30 mouse cellular contexts compared by ENCODE assay signal in the genomic region with DNA sequence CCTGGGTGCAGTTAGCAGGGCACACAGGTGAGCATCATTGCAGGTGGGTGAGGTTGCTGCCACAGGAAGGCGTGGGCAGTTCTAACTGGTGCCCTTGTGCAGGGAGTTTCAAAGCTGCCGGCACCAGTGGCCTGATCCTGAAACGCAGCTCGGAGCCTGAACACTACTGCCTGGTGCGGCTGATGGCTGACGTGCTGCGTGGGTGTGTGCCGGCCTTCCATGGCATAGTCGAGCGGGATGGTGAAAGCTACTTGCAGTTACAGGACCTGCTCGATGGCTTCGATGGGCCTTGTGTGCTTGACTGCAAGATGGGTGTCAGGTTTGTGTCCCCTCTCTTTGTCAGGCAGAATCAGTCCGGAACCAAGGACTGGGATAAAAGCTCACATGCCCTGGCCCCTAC. TPM values are rescaled to one million over a fixed set of nuclear protein-coding genes. Genes with fewer than 3 reads are reported as not detected.
"Had no signal": no experiment of that assay in that cellular context is flagged by ENCODE, and none has a peak within 500 bp of the region (broad histone marks: within the 10 kb centered on the region; RNA-seq: fewer than 3 reads in every experiment).

No protein-coding gene starts in this region.

- H3K27ac ChIP-seq: heart, adult 2 months; heart, embryonic 13.5 days; heart, embryonic 15.5 days; hindbrain, embryonic 13.5 days; hindbrain, embryonic 15.5 days; hindbrain, postnatal 0 days; kidney, embryonic 15.5 days; kidney, postnatal 0 days; limb, embryonic 13.5 days; limb, embryonic 15.5 days; liver, embryonic 12.5 days had no signal

- DNase-seq: forebrain, postnatal 0 days; gastrocnemius, postnatal 14 days; gastrocnemius, postnatal 36 days; heart, adult 2 months; heart, postnatal 14 days; heart, postnatal 36 days; kidney, adult 11 months; kidney, adult 2 months; kidney, adult 9 months; kidney, postnatal 14 days; kidney, postnatal 36 days; layer of hippocampus, postnatal 36 days; left cerebral cortex, postnatal 4 days had no signal

- H3K9me3 ChIP-seq: heart, embryonic 13.5 days; heart, embryonic 15.5 days; hindbrain, embryonic 13.5 days; hindbrain, embryonic 15.5 days; kidney, embryonic 15.5 days; limb, embryonic 13.5 days; limb, embryonic 15.5 days; liver, embryonic 12.5 days had no signal

- H3K36me3 ChIP-seq: heart, embryonic 13.5 days; heart, embryonic 15.5 days; hindbrain, embryonic 13.5 days; hindbrain, embryonic 15.5 days; kidney, embryonic 15.5 days; limb, embryonic 13.5 days; limb, embryonic 15.5 days; liver, embryonic 12.5 days had no signal

- ATAC-seq: forebrain, postnatal 0 days; hindbrain, postnatal 0 days; intestine, embryonic 16.5 days; liver, embryonic 12.5 days had no signal

- H3K4me3 ChIP-seq: heart, adult 2 months; heart, embryonic 13.5 days; heart, embryonic 15.5 days; hindbrain, embryonic 13.5 days; hindbrain, embryonic 15.5 days; kidney, embryonic 15.5 days; limb, embryonic 13.5 days; limb, embryonic 15.5 days; liver, embryonic 12.5 days had no signal

RNA-seq across cellular contexts. Expression of a gene that starts 7.1 kb away (rescaled TPM):
- total RNA-seq: gastrocnemius, adult 18-20 months; gastrocnemius, adult 8-10 months; gastrocnemius, postnatal 36 days had no signal

RNA-seq across cellular contexts. Expression of a gene that starts 11.0 kb away (rescaled TPM):
- total RNA-seq: gastrocnemius, adult 18-20 months; gastrocnemius, adult 8-10 months; gastrocnemius, postnatal 14 days; gastrocnemius, postnatal 36 days; heart, adult 2 months; heart, postnatal 14 days; heart, postnatal 36 days; hematopoietic stem cell, adult 5-6 weeks; liver, adult 2 months had no signal
- polyA plus RNA-seq: heart, embryonic 11.5 days; limb, embryonic 11.5 days; limb, embryonic 13.5 days; limb, embryonic 15.5 days had no signal
